Mouse (Mus musculus) yolk sac, embryonic 10.5 days (tissue): Measurements from ENCODE around the gene Suds3.
A peak's percentile ranks its signal among the peaks of the same experiment; 100 is the strongest.

Experiments used
- DNase-seq: peaks from one replicate; pipeline ENCODE4 v3.0.0-alpha.2; 2017; ENCODE audit warnings: low spot score

Gene Suds3

DNA sequence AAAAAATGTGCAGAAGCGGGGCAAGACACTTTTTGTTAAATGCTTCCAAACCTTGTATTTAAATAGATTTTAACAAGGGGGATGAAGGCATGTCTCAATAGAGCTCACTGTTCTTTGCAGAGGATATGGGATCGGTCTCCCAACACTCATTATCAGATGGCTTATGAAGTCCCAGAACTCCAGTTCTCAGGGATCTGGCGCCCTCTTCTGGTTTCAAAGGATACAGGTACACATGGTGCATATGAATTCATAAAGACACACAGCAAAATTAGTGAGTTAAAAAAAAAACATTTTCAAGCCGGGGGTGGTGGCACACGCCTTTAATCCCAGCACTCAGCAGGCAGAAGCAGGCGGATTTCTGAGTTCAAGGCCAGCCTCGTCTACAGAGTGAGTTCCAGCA lies 2.6 kb downstream of the Suds3 start:
- no peak for DNase-seq

DNA sequence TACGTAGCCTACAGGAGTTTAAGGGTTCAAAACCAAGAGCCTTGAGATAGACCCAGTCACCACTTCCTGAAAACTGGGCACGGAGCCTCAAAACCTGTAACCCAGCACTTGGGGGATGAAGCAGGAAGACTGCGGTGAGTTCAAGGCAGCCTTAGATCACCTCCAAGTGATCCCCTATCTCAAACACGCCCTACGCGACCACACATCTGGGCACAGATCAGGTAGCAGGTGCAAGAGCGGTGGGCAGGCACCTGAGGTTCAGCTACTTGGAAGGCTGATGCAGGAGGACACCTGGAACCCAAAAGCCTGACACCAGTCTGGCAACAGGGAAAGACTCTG lies 4.2 kb downstream of the Suds3 start:
- no peak for DNase-seq

DNA sequence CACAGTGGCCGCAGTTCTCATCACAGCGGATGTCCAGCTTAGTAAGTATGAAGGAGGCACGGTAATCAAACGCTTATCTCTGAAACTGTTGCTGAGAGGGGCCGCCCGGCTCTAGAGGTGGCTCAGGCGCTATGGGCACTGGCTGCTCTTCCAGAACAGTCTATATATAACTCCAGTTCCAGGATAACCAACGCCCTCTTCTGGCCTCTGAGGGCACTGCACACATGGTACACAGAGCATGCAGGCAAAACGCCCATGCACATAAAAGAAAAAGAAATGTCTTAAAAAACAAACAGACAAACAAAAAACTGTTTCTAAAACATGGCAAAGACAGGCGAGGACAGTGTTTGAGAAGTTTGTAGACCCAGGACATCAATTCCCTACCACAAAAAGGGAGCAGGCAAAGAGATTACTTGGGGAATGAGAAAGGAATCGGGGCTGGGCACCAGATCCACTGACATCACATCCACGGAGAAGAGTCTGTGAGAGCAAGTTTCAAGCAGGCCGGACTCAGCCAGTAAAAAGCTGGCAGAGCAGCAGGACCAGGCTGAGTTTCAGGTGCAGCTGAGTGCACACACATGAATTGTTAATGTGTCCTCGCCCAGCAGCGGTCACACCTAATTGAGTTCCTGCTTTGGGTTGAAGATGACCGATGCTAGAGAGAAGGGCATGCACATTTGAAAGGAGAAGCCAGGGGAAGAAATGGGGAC lies 4.7 kb downstream of the Suds3 start:
- DNase-seq: no peak

DNA sequence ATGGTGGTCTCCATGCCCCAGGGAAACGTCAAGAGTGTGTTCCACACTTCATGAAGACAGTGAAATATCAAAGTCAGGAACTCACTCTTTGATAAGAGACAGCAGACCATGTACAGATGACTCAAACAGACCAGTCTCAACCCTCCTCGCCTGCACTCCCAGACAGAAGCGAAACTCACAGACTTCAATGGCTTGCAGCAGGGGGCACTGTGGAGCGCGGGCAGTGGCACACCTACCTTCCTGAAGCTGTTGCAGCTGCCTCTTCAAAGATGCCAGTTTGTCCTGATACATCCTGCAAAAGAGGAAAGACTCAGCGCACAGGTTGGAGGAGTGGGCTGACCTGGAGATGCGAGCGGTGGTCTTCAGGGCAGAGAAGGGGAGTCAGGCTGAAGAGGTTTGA lies 6.4 kb downstream of the Suds3 start:
- no peak for DNase-seq

DNA sequence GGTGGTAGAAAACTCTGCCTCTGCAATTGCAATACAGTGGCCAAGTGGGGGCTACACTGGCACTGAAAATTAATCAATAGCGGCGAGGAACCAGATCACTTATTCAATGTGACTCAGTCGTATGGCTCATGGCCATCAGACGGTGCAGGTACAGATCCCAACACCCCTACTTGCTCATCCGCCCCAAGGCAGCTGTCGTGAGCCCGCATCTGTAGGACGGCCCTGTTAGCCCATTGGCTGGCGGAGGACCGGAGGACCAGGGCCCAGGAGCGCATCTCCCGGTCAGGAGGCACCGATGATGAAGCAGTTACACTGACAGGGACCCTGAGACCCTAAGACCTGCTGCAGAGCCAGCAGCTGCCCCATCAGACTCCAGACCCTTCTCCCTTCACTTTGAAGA lies 7.2 kb downstream of the Suds3 start:
- no peak for DNase-seq

DNA sequence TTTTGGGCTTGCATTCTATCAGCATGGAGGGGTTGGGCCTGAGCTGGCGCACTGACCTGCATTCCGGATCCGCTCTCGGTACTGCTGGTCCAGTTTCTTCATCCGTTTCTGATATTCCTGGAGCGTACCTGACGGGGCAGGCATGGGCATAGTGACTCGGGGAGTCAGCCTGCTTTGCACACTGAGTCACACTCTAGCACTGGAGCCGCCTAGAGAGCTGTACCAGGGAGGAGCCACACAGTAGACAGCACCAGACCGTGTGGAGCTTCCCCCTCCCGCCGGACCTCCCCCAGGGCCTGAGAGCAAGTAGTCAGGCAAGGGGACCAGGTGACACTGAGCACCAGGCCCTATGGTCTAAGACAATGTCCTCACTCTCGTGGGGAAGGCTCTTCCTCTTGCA lies 7.6 kb downstream of the Suds3 start:
- no peak for DNase-seq

DNA sequence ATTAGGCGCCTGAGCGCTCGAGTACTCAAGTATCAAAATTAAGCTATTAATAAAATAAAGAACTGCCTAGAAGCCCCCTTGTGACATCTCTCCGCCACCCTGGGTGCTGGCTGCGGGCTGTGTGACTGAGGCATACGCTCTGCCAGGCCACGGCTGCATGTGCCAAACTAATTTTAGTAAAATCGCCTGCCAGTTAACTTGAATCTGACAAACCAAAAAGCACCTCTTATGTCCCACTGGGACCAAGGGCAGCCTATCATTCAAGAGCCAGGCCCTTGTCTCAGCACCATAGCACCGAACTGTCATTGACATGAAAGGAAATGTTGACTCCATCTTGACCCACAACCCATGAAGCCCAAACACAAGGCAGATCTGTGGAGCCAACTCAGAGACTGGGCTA lies 10.2 kb downstream of the Suds3 start:
- no peak for DNase-seq

DNA sequence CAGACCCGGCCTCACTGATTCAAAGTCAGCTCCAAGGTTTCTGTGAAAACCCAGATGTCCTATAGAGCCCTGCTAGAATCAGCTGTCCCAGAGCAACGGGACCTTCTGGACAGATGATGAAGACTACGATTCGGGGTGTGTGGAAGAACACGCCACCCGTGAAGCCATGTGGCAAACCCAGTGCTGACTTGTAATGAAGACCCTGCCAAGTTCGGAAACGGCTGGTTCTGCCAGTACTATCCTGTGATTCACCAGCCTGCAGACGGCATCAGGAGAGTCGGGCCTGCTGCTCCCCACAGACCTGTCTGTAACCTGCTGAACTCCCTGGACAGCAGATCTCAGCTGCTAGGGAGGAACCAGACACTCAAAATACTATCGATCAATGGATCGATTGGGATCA lies 11.6 kb downstream of the Suds3 start:
- no peak for DNase-seq

DNA sequence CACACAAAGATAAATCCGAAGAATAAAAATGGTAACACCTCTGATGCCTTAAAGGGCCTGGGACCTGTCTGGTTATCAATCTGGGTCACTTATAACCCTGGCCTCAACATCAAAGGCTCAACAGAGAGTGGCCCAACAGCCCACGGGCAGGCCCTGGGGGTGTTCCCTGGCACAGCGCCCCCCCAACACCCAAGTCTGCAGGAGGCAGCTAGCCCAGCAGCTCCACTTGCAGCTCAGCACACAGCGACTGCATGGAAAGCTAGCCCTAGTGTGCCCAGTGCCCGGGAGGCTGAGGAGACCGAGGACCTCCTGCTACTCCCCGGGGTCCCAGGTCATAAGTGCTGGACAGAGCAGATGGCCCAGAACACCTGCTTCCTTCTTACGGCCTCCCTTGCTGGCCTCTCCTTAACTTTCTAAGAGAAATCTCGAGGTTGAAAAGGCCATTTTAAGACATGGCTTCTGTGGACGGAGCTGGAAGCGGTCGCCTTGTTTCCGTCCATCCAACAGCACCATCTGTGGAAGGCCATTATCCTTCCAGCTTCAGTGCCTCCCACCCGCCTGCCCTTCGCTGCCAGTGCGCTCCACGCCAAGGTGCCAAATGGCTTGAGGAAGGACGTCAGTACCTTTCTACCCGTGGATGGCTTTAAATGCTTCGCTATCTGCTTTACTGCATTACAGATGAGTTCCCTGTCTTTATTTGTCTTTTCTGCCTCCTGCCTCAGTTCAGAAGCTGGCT lies 12.6 kb downstream of the Suds3 start:
- no peak for DNase-seq

DNA sequence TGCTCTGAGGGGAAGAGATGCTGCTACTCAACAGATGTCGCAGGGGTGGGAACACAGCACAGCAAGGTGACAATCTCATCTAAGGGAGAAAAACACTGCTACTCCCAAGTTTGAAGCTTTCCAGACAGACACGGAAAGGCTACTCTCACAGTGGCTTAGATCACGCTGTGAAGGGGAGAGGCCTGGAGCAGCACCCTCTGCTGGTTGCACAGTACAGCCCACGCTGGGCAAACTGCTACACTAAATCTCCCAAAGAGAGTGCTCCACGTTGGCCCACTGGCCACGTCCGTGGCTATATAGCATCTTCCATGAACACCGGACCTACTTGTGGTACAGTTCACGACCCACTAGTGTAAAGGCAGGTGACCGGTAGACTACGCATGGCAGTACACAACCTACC lies 16.2 kb downstream of the Suds3 start:
- no peak for DNase-seq

DNA sequence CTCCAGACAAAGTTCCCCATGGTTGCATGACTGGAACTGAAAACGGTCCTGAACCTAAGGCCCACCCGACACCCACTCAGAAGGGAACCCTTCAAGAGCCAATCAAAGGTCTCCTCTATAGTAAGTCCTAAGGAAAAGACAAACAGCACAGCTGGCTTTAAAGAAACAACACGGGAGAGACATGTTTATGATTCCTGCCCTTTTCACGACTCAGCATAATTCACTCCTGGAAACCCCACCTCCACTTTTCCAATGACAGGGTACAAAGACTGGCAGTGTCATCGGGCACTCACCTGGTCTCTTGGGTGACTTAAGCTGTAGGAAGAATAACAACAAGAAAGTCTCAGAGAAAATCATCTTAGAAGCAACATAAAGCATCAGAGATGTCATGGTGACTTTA lies 16.9 kb downstream of the Suds3 start:
- no peak for DNase-seq

DNA sequence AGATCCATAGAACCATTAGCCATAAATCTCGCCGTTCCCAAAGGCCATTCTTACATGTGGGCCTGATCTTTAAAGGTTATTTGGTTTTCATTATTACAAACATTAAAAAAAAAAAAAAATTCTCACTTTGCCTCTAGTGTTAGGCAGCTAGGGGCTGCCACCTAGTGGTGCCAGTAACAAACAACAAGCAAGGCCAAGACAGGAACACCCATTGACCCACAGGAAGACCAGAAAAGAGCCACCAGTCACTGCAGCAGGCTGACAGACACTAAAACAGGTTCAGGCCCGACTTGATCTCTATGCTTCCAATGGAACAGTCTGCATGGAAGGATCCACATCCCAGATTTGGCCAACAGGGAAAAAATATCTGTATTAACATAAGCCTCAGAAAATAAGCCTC lies 19.2 kb downstream of the Suds3 start:
- no peak for DNase-seq

DNA sequence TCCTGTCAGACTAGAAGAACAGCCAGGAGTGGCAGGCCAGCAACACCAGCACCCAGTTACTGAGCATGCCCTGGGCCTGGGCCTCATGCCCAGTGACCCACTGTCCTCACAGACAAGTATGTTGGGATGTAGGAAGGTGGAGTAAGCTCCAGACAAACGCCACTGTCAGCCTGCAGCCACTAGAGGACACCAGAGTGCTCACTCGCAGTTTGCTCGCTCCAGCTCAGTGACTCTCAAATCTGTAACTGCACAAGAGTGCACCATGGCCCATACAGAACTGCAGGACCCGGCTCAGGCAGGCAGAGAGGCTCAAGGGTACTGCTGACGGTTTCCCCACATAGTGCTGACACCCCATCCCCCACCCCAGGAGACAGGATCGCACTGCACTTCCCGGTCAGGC lies 21.5 kb downstream of the Suds3 start:
- DNase-seq: no peak

DNA sequence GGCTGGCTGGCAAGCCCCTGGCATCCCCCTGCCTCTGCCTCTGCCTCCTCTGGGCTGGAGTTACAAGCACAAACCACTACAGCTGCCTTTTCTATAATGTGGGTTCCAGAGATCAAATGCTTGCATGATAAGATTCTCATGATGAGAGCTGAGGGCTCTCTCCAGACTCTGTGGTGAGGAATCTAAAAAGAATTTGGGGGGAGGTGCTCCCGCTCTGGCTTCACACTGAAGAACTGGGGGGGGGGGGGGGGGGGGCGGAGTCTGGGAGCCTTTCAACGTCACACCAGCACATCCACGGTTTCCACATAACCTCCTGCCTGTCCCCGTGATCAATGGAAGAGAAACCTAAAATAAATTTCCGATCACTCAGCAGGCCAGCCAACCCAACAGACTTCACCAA lies 26.1 kb downstream of the Suds3 start:
- DNase-seq: peak; percentile 25

DNA sequence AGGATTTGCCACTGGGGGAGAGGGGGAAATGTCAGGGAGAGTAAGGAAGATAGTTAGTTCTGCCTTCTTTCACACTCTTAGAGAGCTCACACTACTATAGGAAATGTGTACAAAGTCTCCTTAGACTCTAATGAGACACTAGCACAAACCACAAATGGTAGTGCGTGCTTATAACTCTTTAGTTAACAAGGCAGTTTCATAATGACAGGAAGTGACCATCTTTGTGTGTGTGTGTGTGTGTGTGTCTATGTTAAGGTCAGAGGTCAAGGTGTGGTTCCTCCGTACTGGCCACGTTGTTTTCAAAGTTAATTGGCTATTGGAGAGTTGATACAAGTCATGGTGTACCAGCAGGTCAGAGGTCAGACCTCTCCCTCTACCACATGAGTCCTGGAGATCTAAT lies 26.8 kb downstream of the Suds3 start:
- DNase-seq: peak; percentile 24

DNA sequence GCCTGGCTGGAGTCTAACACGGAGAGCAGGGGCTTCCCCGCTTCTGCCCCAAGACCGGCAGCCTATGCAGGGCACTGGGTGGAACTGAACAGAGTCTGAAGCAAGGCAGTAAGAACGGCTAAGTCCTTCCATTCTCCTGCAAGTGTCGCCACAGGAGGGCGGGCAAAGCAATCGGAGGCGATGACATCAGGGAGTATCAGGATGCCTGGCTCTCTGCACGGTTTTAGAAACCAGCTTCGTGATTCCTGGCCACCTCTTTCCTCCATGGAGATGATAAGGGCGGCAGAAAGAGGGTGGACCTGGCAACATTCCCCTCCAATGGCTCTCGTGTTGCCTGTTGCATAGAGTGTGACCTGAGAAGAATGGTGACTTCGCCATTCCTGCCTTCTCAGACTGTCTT lies 28.2 kb downstream of the Suds3 start:
- DNase-seq: no peak

DNA sequence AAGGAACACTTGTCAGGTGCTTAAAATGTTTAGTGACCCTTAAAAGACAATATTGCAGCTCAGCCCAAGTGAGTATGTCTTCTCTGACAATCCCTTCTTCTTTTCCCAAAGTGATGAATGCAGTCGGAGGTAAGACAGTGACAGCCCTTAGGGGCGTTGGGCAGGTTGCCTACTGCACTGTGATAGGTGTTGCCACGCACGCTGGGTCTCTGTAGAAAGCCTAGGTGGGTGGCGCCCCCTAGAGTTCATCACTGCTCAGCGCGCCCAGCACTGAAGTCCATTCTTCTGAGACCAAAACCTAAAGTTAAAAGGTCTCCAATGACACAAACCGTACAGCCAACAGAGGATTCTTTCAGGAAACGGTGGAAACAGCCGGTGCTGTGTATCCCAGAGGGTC lies 46.4 kb downstream of the Suds3 start:
- no peak for DNase-seq

DNA sequence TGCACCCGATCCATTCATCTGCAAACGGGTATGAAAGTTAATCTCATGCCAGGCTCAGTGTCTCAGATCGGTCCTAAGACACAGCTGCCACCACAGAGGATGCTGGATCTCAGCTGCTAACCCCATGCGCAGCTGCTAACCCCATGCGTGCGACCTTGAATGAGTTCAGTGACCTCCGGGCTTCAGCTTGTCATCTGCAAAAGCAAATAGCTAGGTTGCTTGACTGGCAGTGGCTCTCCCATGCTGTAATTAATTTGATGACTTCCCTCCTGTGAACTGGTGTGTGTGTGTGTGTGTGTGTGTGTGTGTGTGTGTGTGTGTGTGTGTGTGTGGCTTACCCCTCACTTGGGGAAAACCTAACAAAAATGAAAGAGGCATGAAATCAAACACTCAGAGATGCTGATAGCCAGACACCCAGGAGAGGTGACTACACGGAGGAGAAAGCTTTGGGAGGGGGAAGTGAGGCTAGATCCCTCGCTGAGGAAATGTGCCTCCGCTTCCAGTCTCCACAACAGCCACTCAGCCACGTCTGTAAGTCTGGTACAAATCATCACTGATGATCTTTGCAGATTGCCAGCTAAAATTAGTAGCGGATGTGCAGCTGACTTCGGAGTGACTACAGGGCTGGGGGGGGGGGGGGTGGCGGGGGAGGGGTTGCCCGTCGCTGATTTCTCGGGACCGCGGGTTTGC lies 47.0 kb downstream of the Suds3 start:
- DNase-seq: no peak

DNA sequence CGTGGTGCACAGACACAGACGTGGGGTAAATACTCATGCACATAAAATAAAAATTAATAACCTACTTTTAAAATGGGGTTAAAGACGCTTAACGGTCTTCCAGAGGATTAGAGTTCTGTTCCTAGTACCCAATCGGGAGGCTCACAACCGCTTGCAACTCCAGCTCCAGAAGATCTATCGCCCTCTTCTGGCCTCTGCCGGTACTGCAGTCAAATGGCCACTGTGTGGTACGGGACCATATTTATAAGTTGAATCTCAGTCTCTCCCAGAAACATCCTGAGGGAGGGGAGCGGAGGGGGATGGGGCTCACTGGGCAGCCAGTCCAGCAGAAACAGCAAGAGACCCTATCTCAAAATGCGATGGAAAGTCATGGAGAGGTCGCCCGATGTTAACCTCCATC lies 47.7 kb downstream of the Suds3 start:
- no peak for DNase-seq

DNA sequence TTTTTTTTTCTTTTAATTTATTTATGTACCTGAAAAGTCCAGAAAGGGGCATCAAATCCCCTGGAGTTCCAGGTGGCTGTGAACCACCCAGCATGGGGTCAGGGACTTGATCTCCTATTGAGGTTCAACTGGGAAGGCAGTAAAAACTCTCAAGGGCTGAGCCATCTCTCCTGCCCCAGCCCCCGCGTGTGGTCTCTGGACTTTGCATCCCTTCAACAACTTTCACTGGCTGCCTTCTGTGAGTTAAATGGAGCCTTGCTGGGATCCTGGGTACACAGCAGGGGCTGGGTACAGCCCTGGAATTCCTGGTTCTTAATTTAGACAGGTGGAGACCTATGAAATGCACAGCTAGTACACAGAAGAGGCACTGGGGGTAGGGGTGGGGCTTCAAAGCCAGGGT lies 54.7 kb downstream of the Suds3 start:
- DNase-seq: no peak

DNA sequence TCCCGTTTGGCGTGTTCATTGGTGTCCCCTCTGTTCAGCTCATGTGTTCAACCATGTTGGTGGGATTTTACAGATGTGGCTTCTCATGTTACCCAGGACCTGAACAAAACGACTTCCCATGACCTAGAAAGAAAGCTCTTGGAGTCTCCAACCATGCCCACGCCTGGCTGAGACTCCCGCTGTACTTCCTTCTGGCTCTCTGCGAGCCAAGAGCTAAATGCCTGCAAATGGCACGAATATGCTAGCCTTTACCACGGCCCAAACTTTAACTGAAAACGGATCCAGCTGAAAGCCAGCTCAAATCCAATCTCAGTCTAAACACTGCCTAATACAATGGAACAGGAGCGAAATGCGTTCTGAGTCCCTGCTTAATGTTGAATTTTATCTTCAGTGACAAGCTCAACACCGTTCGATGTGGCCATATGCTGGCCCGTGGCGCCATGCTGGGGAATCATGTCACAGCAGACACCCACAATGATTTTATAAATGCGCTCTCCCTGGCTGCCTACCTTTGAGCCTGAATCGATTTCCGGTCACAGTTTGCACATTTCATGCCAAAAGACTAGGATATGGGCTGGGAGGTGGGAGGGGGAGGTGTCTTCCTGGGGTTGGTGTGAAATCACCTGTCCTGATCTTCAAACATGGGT lies 55.3 kb downstream of the Suds3 start:
- DNase-seq: no peak

DNA sequence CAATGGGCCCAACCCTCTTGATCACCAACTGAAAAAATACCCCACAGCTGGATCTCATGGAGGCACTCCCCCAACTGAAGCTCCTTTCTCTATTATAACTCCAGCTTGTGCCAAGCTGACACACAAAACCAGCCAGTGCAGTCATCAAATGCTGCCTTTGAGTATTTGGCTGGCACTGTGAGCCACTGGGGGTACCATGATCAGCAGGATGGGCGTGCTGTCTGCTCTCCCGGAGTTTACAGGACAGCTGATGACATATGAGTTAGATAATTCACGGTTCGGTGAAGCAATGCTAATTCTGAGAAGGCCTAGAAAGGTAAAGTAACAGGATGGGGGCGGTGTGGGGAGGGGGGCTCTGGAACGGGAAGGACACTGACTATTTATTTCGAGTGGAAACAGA lies 66.0 kb downstream of the Suds3 start:
- no peak for DNase-seq

DNA sequence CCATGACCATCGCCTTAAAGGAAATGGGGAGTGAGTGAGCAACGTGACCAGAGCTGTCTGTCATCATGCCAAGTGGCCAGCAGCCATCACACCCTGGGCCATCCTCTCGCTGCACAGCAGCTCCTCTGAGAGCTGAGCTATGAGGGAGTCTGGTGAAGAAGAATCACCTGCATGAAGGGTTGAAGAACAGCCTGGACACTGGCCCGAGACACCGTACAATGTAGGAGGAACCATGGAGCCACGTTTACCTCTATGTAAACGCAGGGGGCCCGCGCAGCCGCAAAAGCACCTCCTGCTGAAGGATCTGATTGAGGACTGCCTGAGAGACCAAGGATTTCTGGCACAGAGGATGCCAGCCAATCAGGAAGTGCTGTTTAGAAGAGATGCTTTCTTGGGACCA lies 70.8 kb downstream of the Suds3 start:
- DNase-seq: no peak
